Mouse (Mus musculus): ENCODE results near the gene Klk12.

Gene Klk12

DNA sequence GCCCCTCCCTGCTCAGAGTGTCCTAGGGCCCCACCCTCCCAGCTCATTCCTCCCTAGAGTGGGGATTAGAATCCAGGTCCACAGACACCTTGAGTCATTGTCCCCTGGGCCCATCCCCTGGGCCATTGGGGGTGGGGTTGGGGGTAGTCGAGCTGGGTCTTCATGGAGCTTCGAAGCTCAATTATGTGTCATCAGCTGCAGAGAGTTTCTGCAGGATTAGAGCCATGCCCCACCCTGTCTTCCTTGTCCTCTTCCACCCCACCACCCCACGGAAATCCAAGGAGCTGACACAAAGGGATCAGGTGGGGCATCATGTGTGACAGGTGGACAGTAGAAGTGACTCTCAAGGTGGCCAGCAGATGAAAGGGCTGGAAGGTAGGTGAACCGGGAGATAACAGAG, at the start of gene Klk12:
Gene Klk12, plus strand, starts transcription at position 301 of the 400 bp plus-strand sequence.
- DNase-seq = no peak

- peak; percentile 9 for DNase-seq
Observed at GRCm38 (mm10) chr7:43747788-43748187, 20.9 kb upstream of the Klk12 start.

- DNase-seq = no peak
Observed at GRCm38 (mm10) chr7:43752806-43753205, 15.9 kb upstream of the Klk12 start.

GRCm38 (mm10) chr7:43766484-43766883, 2.2 kb upstream of the Klk12 start:
- DNase-seq = no peak

DNA sequence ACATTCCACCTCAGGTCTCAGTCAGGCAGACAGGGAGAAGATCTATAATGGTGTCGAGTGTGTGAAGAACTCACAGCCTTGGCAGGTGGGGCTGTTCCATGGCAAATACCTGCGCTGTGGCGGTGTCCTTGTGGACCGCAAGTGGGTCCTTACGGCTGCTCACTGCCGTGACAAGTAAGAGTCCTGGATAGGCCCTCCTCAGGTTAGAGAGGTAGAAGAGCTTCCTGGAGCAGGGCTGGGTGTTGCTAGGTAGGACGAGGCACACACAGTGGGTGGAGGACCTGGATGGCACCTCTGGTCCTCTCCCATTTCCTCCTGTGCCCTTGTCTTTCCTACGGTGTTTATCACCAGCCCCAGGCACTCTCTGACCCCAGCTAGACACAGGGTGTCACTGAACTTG, 939 bp downstream of the Klk12 start:
- DNase-seq = no peak

GRCm38 (mm10) chr7:43770701-43771100, 2.0 kb downstream of the Klk12 start:
- no peak for DNase-seq

DNA sequence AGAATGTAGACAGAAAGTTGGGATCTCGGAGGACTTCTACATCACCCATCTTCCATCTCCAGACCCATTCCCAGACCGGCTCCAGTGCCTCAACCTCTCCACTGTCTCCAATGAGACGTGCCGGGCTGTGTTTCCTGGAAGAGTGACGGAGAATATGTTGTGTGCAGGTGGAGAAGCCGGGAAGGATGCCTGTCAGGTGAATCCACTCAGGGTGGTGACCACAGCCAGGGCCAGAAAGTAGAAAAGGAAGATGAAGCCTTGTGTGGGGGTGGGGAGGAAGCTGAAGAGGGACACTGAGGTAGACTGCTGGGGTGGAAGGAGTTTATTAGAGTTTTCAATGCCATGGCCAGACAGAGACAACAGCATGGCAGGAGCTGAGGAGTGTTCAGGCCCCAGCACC, 3.2 kb downstream of the Klk12 start:
- DNase-seq = no peak

- no peak for DNase-seq
Observed at GRCm38 (mm10) chr7:43772901-43773300, 4.2 kb downstream of the Klk12 start.

GRCm38 (mm10) chr7:43774364-43774763, 5.7 kb downstream of the Klk12 start, which contains the start of gene Klk11:
Klk11 (plus strand) TSS chr7:43774604.
- DNase-seq = no peak

DNA sequence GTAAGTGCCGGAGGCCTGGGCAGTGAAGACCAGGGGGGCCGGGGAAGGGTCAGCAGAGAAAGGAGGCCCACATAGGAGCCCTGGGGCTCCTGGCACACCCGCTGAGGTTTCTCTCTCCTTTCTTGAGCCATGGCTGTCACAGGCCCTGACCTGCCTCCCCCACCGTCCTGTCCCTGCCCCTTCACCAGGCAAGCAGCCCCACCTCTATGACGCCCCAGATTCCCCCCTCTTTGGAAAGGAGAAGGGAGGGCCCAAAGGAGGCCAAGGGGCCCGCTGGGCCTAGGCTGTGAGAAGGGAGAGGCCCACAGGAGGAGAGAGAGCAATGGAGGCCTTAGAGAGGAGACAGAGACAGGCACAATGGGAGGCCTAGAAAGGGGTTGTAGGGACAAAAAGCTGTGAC, 6.1 kb downstream of the Klk12 start:
- DNase-seq = no peak

GRCm38 (mm10) chr7:43775311-43776057, 6.8 kb downstream of the Klk12 start:
- DNase-seq = no peak

GRCm38 (mm10) chr7:43776506-43776905, 7.8 kb downstream of the Klk12 start:
- no peak for DNase-seq

DNA sequence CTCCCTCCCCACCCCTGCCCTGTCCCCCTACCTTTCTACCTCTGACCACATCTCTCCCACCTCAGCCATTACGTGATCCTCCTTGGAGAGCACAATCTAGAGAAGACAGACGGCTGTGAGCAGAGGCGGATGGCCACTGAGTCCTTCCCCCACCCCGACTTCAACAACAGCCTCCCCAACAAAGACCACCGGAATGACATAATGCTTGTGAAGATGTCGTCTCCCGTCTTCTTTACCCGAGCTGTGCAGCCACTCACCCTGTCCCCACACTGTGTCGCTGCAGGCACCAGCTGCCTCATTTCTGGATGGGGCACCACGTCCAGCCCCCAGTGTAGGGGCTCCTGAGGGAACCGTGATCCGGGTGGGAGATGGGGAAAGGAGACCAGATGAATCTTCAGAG, 8.7 kb downstream of the Klk12 start:
- DNase-seq = no peak

GRCm38 (mm10) chr7:43778176-43778970, 9.7 kb downstream of the Klk12 start:
- DNase-seq = no peak

DNA sequence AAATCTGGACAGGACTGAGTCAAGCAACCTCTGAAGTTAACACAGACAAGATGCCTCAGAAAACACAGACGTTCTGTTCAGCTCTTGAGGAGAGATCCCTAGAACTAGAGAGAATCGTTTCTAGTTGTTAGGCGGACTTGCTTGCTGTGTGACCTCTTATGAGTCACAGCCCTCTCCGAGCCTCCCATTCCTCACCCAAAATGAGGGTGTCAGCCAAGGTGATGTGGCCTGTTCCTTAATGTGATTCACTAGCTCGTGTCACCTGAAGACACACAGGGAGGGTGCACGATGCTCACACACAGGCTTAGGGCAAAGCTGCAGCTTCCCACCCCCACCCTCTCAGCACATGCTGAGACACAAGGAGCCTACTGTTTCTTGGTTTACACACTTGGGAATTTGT, 11.5 kb downstream of the Klk12 start:
- DNase-seq = no peak

- DNase-seq = no peak
Observed at GRCm38 (mm10) chr7:43780746-43781145, 12.0 kb downstream of the Klk12 start, which contains the start of gene Klk10. Klk10 (plus strand) TSS chr7:43781035.

GRCm38 (mm10) chr7:43781541-43781940, 12.8 kb downstream of the Klk12 start:
- no peak for DNase-seq

- DNase-seq = peak; percentile 79
Observed at GRCm38 (mm10) chr7:43782275-43783265, 13.9 kb downstream of the Klk12 start.

DNA sequence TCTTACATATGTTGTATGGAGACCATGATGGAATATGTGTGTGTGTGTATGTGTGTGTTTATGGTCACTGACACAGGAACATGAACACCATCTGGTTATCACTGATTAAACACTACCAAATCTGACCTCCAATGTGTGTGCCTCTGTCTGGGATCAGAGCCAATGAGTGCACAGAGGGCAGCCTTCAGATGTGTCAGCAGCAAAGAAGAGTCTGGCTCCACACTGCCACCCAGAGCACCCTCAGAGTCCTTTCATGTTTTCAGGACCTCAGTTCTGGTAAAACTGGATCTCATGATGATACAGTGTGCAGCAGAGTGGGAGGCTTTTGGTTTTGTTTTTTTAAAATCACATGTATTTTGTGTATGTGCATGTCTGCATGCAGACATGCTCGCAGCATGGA, 16.6 kb downstream of the Klk12 start:
- peak; percentile 45 for DNase-seq

GRCm38 (mm10) chr7:43788096-43788495, 19.4 kb downstream of the Klk12 start:
- DNase-seq = no peak

GRCm38 (mm10) chr7:43789295-43789694, 20.6 kb downstream of the Klk12 start:
- no peak for DNase-seq

GRCm38 (mm10) chr7:43791591-43791990, 22.9 kb downstream of the Klk12 start, which contains the start of gene Klk9:
Klk9 (plus strand) TSS chr7:43791891.
- DNase-seq = no peak

- DNase-seq = no peak
Observed at GRCm38 (mm10) chr7:43796355-43796754, 27.7 kb downstream of the Klk12 start.
